Mouse (Mus musculus) stomach, postnatal 0 days (tissue): ENCODE measurements around the gene Rbm17. TPM values are rescaled to one million over a fixed set of nuclear protein-coding genes. Genes with fewer than 3 reads are reported as not detected.

ENCODE experiments used
- ATAC-seq: fragments of 200-750 bp; cut with Nextera tagmentation; 2 replicates; pipeline ENCODE4 v1.8.0; 2017; ENCODE audit not compliant: low FRiP score, low TSS enrichment
- DNase-seq: peaks from one replicate; pipeline ENCODE4 v3.0.0-alpha.2; 2016; ENCODE audit warnings: low spot score
- H3K27ac ChIP-seq: fragments of 300-500 bp; sonication (generic); replicated peaks from 2 replicates; pipeline ENCODE4 v1.5.1; 2014; ENCODE audit warnings: mild to moderate bottlenecking, control low read depth
- H3K27me3 ChIP-seq: fragments of 300-500 bp; sonication (generic); 2 replicates; pipeline ENCODE4 v1.6.1; 2014; ENCODE audit warnings: low read length; ENCODE audit not compliant: control insufficient read depth, insufficient read depth
- H3K36me3 ChIP-seq: fragments of 300-500 bp; sonication (generic); 2 replicates; pipeline ENCODE4 v1.6.1; 2014; ENCODE audit warnings: low read length, mixed read lengths; ENCODE audit not compliant: control insufficient read depth, insufficient read depth
- H3K4me1 ChIP-seq: fragments of 300-500 bp; sonication (generic); replicated peaks from 2 replicates; pipeline ENCODE4 v1.6.1; 2014; ENCODE audit warnings: antibody characterized with exemption; ENCODE audit not compliant: control insufficient read depth, insufficient read depth
- H3K4me2 ChIP-seq: fragments of 300-500 bp; sonication (generic); replicated peaks from 2 replicates; pipeline ENCODE4 v1.6.1; 2014; ENCODE audit warnings: low read depth, mild to moderate bottlenecking, control low read depth, moderate library complexity
- H3K4me3 ChIP-seq: fragments of 300-500 bp; sonication (generic); 2 replicates; pipeline ENCODE4 v1.5.1; 2014; ENCODE audit warnings: low read depth, low read length, control low read depth
- H3K9ac ChIP-seq: fragments of 300-500 bp; sonication (generic); 2 replicates; pipeline ENCODE4 v1.6.1; 2014; ENCODE audit warnings: mild to moderate bottlenecking, low read length, control low read depth, mixed read lengths
- H3K9me3 ChIP-seq: fragments of 300-500 bp; sonication (generic); 2 replicates; pipeline ENCODE4 v1.6.1; 2016; ENCODE audit warnings: low read length; ENCODE audit not compliant: control insufficient read depth
- CTCF ChIP-seq: IDR thresholded peaks from 2 replicates; pipeline ENCODE4 v1.5.1; 2016; ENCODE audit warnings: antibody characterized with exemption, low read depth, mild to moderate bottlenecking, moderate library complexity
- EP300 ChIP-seq: optimal IDR thresholded peaks from 2 replicates; pipeline ENCODE3; 2016; ENCODE audit warnings: antibody characterized with exemption
- WGBS: fragments of 180-500 bp; shearing (Covaris S2); extraction: QIAGEN DNeasy Blood & Tissue Kit; methylation state at CpG from one replicate; pipeline ENCODE4 v1.1.7; 2014; 5-methylcytosine and 5-hydroxymethylcytosine counted together
- polyA plus RNA-seq: library from polyadenylated mRNA; unstranded; fragments of >200 nt; fragmentation: Nextera tagmentation; extraction: Ambion mirVana; gene quantifications from 2 replicates; pipeline ENCODE4 v1.2.1, GENCODE M21; 2015

The Rbm17 gene
- polyA plus RNA-seq, 1 experiment from 2014 or later: 62.2 TPM

- no peak overlapping the region for H3K4me2 ChIP-seq
- ATAC-seq: no peak
- no peak for DNase-seq
- no peaks in the 10 kb centered on the region for H3K4me1 ChIP-seq
- H3K36me3 ChIP-seq: peaks cover 5% of the 10 kb centered on the region; the same call in 1 of the 2 replicates
- no peak overlapping the region for H3K27ac ChIP-seq
- H3K4me3 ChIP-seq: no peak overlapping the region
- no peak for TF ChIP-seq CTCF
- TF ChIP-seq EP300: no peak
- H3K27me3 ChIP-seq: no peaks in the 10 kb centered on the region
- no peaks in the 10 kb centered on the region for H3K9me3 ChIP-seq
- no peak overlapping the region for H3K9ac ChIP-seq
- WGBS: 89% methylated on average over 4 of the region's 4 CpGs
Measured at GRCm38 (mm10) chr2:11579399-11579798, 24.6 kb downstream of the Rbm17 start.

GRCm38 (mm10) chr2:11578187-11578586 lies 25.8 kb downstream of the Rbm17 start:
- no peak overlapping the region for H3K27ac ChIP-seq
- no peak overlapping the region for H3K4me3 ChIP-seq
- no peaks in the 10 kb centered on the region for H3K36me3 ChIP-seq
- H3K4me2 ChIP-seq: no peak overlapping the region
- WGBS: 59% methylated on average over 6 of the region's 6 CpGs
- no peak overlapping the region for H3K9ac ChIP-seq
- no peaks in the 10 kb centered on the region for H3K9me3 ChIP-seq
- DNase-seq: no peak
- H3K4me1 ChIP-seq: no peaks in the 10 kb centered on the region
- no peaks in the 10 kb centered on the region for H3K27me3 ChIP-seq
- TF ChIP-seq EP300 (no peak), CTCF (no peak)
- no peak for ATAC-seq

- no peaks in the 10 kb centered on the region for H3K27me3 ChIP-seq
- H3K9me3 ChIP-seq: no peaks in the 10 kb centered on the region
- H3K36me3 ChIP-seq: no peaks in the 10 kb centered on the region
- H3K9ac ChIP-seq: no peak overlapping the region
- H3K4me3 ChIP-seq: no peak overlapping the region
- no peaks in the 10 kb centered on the region for H3K4me1 ChIP-seq
- no peak for TF ChIP-seq CTCF
- TF ChIP-seq EP300: no peak
- ATAC-seq: no peak
- no peak overlapping the region for H3K4me2 ChIP-seq
- 97% methylated on average over 1 of the region's 1 CpGs for WGBS
- no peak overlapping the region for H3K27ac ChIP-seq
- DNase-seq: no peak
Measured at GRCm38 (mm10) chr2:11573684-11574083, 30.3 kb downstream of the Rbm17 start.

GRCm38 (mm10) chr2:11571004-11571535 lies 32.9 kb downstream of the Rbm17 start:
- no peak overlapping the region for H3K27ac ChIP-seq
- no peaks in the 10 kb centered on the region for H3K9me3 ChIP-seq
- 46% methylated on average over 6 of the region's 6 CpGs for WGBS
- H3K4me3 ChIP-seq: no peak overlapping the region
- ATAC-seq: no peak
- H3K4me1 ChIP-seq: no peaks in the 10 kb centered on the region
- no peak overlapping the region for H3K9ac ChIP-seq
- DNase-seq: no peak
- H3K27me3 ChIP-seq: no peaks in the 10 kb centered on the region
- H3K36me3 ChIP-seq: no peaks in the 10 kb centered on the region
- no peak overlapping the region for H3K4me2 ChIP-seq
- no peak for TF ChIP-seq EP300
- TF ChIP-seq CTCF: no peak

- H3K4me2 ChIP-seq: no peak overlapping the region
- H3K4me3 ChIP-seq: no peak overlapping the region
- no peak for TF ChIP-seq EP300
- no peak for TF ChIP-seq CTCF
- no peak overlapping the region for H3K27ac ChIP-seq
- no peaks in the 10 kb centered on the region for H3K4me1 ChIP-seq
- no peaks in the 10 kb centered on the region for H3K36me3 ChIP-seq
- H3K9me3 ChIP-seq: no peaks in the 10 kb centered on the region
- no peak for DNase-seq
- no peak overlapping the region for H3K9ac ChIP-seq
- no peak for ATAC-seq
- 84% methylated on average over 7 of the region's 7 CpGs for WGBS
- no peaks in the 10 kb centered on the region for H3K27me3 ChIP-seq
Measured at GRCm38 (mm10) chr2:11568471-11568870, 35.5 kb downstream of the Rbm17 start.

GRCm38 (mm10) chr2:11567781-11568362 lies 36.1 kb downstream of the Rbm17 start:
- H3K4me1 ChIP-seq: no peaks in the 10 kb centered on the region
- ATAC-seq (no peak), DNase-seq (peak; percentile 31)
- H3K4me2 ChIP-seq: no peak overlapping the region
- H3K36me3 ChIP-seq: no peaks in the 10 kb centered on the region
- H3K27me3 ChIP-seq: no peaks in the 10 kb centered on the region
- H3K9me3 ChIP-seq: no peaks in the 10 kb centered on the region
- H3K27ac ChIP-seq: no peak overlapping the region
- no peak overlapping the region for H3K4me3 ChIP-seq
- 59% methylated on average over 4 of the region's 4 CpGs for WGBS
- no peak overlapping the region for H3K9ac ChIP-seq
- peak; percentile 61 for TF ChIP-seq CTCF
- TF ChIP-seq EP300: no peak
